Mouse (Mus musculus): ENCODE measurements around the gene Tigd4.
A peak's percentile ranks its signal among the peaks of the same experiment; 100 is the strongest.

The Tigd4 gene

DNA sequence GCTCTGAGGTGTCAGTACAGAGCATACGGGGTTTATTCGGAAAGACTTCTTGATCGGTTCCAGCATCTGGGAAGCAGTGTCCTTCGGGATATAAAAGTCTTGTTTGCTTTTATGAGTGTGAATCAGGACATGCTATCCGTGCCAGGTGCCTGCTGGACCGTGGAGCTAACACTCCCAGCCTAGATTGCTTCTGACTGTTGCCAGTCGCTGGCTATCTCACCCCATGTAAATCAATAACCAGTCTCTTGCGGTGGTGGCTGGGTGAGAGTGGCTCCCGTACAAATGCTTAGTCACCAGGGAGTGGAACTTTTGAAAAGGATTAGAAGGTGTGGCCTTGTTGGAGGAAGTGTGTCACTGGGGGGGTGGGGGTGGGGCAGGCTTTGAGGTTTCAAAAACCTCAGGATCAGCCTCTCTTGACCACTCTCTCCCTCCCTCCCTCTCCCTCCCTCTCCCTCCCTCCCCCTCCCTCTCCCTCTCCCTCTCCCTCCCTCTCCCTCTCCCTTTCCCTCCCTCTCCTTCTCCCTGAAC is 16.9 kb downstream of the Tigd4 start:
- no peak for DNase-seq (ENCODE audit: inconsistent age in 2 of 2, low spot score in 1 of 2)

DNA sequence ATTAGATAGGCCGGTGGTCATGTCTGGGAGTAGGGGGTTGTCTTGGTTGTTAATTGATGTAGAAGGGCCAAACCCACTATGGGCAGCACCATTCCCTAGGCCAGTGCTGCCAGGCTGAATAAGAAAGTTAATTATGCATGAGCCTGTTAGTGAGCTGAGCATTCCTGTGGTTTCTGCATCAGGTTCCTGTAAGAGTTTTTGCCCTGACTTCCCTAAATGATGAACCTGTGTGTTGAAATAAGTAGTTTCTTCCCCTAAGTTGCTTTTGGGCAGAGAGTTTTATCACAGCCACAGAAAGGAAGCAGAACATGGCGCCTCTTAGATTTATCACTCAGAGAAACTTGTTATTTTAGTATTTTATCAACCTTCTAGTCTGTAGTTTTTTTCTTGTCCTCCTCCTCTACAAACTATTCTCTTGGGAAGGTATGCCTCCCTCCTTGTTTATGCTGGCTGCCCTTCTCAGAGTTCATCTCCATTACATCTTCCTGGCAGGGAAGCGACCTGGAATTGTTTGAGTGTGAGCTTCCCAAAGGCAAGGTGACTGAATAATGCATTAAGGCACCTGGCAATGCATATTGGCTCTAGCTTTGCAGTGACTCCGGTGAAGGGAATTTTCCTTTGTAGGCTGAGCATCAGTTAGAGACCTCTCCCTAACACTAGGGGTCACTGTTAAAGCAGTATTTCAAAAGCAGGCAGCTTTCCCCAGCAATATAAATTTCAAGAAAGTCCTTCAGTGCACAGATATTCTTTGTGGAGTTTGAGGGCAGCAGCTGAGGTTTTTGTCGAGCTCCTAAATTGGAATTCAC is 21.9 kb downstream of the Tigd4 start:
- DNase-seq (ENCODE audit: inconsistent age in 2 of 2, low spot score in 1 of 2) = peak; percentile 28 to 84

DNA sequence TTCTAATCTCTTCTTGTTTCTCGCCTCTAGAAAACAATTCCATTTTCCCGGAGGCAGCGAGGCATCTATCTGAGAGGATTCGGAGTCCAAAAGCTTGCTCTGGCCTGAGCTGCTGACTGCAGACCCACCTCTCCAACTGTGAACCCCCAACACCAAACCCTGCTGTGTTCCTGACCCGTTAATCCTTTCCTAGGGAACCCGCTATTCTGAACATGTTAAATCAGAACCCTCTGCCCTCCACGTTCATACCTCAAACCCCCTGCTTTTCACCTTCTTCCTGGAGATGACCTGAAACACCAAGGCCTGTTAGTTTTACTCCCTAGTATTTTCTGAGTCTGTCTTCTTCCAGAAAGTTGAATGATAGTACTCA is 22.5 kb downstream of the Tigd4 start:
- DNase-seq (ENCODE audit: inconsistent age in 2 of 2, low spot score in 1 of 2) = no peak

DNA sequence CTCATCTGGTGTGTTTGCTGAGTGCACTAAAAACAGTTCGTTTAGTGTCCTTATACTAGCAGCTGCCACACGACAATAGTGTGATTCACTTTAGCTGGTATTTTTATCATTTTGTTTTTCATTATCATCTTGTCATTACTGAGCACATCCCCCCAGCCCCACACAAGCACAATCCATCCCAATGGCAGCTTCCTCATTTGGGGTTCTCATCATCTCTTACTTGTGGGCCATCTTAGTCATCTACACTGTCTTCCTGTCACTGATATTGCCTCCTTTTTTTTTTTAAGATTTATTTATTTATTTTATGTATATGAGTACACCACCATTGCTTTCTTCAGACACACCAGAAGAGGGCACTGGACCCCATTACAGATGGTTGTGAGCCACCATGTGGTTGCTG is 25.3 kb downstream of the Tigd4 start:
- DNase-seq (ENCODE audit: inconsistent age in 2 of 2, low spot score in 1 of 2) = no peak

DNA sequence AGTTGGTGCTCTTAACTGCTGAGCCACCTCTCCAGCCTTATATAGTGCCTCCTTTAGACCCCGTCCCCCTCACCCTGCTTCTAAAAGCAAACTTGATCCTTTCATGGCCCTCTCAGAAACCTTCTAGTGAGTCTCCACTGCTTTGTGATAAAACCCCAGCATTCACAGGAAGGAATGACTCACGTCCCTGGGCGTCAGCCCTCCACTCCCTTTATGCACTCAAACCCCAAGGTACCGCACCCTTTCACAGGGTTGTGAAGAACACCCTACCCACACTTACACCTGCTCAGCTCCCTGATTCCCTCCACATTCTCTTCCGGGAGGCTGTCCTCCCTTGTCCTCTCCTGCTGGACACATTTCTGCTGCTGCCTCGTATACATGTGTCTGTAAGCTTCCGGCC is 25.7 kb downstream of the Tigd4 start:
- no peak for DNase-seq (ENCODE audit: inconsistent age in 2 of 2, low spot score in 1 of 2)

DNA sequence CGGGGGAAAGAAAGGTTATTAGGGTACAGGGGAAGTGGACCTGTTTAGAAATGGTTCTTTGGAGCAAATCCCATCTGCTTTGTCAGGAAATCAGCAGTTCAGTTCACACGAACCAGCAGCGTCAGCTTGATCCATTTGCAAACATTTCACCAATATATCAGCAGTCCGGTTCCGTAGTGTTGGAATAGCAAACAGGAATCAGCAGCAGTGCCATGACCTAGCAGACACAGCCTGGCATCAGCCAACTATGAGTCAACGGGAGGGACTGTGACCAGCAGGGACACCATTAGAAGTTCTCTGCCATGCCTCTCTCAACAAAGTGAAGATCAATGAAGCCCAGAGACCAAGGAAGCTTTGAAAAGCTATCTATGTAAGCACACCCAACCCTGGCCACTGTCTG is 26.4 kb downstream of the Tigd4 start:
- no peak for DNase-seq (ENCODE audit: inconsistent age in 2 of 2, low spot score in 1 of 2)

DNA sequence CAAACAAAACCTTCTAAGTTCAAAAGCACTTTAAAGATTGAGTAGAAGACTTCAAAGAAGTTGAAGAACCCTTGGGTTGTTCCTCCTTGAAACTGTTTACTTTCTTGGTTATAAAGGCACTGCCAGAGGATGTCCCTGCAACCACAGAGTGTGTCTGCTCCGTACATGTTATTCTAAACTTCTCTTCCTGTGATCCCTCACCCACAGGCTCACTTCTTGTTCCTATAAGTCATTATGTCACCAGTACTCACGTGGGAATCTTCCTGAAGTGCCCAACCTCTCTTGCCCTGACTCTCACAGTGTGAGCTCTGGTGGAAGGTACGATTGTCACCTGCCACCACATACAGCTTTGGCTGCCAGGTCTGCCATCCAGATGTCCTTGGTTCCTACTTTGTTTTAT is 28.7 kb downstream of the Tigd4 start:
- peak in 1 of 2 experiments; percentile 43 for DNase-seq (ENCODE audit: inconsistent age in 2 of 2, low spot score in 1 of 2)

DNA sequence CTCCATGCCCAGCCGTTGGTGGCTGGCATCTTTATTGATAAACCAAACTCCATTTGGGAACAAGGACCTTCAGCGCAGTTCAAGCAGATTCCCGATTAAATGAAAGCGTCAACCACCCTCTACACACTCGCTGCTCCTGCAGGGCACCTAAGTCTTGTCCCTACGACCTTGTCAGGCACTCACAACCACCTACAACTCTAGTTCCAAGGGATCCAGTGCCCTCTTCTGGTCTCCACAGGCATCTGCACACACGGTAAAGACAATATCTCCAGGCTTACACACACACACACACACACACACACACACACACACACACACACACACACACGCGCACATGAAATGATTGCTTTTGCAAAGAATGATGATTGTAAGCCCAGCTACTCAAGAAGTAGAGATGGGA is 38.2 kb downstream of the Tigd4 start:
- no peak for DNase-seq (ENCODE audit: inconsistent age in 2 of 2, low spot score in 1 of 2)

DNA sequence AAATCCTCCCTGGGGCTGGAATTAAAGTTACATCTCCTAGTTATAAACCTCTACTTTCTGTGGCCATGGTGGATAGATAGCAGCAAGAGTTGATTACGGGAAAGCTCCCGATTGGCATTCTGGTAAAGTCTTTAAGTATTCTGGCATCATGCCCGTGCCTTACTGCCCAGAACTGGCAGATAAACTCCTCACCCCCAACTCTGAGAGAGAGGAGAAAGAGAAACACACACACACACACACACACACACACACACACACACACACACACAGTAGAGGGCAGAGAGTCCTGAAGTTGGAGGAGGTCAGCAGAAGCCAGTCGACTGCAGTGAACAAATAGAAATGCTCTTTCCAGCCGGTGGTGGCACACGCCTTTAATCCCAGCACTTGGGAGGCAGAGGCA is 43.7 kb downstream of the Tigd4 start:
- DNase-seq (ENCODE audit: inconsistent age in 2 of 2, low spot score in 1 of 2) = no peak

DNA sequence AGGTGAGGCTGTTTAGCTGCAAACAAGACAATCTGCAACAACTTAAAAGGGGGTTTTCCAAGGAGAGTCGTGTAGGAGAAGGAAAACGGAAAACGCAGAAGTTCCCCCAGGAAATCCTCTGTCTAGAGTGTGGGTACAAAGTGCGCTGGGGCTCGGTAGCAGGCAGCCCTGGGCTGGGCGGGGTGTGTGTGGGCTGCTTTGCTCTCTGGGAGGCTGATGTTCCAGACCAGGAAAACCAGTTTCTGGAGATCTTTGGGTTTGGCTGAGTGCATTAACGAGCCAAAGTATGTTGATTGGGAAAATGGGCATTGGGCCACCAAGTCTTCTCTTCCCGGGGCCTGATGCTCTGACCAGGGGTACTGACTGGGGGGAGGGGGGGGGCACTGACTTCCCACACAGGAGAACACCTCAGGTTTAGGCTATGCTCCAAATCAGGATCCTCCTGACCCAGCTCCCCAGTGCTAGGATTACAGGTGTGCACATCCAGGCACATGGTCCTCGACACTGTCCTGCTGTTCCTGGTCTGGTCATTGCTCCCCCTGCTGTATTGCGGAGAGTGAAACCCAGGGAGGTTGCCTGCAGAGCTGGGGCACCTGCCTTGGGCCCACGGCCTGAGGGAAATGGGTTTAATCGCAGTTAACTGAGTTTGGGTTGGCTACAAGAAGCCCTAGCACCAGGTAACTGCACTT is 44.7 kb downstream of the Tigd4 start:
- no peak for DNase-seq (ENCODE audit: inconsistent age in 2 of 2, low spot score in 1 of 2)

DNA sequence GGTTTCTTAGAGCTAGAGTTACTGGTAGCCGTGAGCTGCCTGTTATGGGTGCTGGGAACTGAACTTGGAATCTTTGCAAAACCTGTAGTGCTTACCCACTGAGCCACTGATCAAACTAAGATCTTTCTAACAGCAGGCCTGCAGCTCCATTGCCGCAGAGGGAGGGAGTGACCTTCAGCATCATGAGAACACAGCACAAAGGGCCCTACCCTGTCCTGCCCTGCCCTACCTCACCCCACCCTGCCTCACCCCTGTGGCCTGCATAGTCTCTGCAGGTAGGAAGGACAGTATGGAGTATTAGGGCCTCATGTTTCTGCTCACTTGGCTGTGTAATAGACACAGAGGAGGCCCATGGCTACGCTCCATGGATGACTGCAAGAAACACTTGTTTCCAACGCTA is 45.5 kb downstream of the Tigd4 start:
- no peak for DNase-seq (ENCODE audit: inconsistent age in 2 of 2, low spot score in 1 of 2)

DNA sequence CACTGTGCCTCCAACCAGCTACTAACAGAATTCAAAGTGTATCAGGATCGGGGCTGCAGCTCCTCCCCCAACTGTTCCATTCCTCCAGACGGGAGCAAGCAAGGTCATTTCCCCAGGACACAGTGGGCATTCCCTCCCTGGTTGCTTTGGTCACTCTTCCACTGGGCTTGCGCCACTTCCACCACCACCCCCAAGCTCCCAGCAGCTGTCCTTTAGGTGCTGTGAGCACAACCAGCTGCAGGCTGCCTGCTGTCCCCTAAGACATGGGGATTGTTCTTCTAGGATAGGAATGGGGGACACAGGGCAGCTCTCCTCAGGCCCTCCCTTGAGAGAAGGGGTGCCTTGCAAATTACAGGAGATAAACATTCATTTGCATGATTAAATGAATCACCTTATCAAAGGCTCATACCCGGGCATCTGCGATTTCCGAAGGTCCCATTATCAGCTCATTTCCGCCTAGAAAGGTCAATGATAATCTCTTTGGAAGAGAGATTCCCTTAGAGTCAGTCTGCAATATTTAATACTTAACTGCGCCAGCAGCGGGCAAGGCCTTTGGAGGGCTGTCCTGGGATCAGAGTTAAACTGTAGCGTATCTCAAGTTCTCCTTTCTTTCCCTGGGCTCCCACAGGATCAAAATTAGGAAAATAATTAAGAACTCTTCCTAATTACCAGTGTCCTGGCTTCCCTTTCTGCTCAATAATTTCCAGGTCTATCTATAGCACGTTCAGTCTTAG is 46.6 kb downstream of the Tigd4 start:
- peak; percentile 78 to 86 for DNase-seq (ENCODE audit: inconsistent age in 2 of 2, low spot score in 1 of 2)

DNA sequence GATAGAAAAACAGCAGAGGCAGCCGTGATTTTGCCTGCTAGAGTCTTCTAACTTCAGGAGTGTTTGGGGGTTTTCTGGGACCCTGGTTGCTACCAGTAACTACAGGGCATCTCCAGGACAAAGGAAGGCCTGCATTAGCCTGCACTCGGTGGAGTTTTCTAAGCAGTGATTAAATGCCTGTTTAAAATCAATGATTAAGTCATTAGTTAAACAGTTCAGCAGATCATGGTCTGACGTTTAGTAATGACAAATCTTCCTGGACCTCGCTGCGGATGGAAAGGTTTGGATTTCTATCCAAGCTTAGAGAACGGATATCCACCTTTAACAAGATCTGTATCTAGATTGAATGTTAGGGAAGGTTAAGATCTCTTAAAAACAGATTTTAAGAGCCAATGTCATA is 47.2 kb downstream of the Tigd4 start:
- DNase-seq (ENCODE audit: inconsistent age in 2 of 2, low spot score in 1 of 2) = no peak

DNA sequence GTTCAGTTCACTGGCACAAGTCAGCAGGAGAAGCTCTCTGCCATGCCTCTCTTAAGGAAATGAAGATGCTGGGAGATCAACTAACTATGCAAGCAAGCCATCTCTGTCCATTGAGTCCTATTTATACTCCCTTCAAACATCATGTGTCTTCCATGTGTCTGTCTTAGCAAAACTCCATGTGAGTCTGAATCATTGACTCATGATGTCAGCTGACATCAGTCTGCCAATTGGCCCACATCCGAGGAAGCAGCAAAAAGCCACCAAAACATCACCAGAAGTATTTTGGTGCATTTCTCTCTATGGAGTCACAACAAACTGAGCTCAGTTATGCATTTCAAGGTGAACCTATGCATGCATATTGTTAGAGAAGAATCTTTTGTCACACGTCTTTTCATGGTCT is 48.0 kb downstream of the Tigd4 start:
- no peak for DNase-seq (ENCODE audit: inconsistent age in 2 of 2, low spot score in 1 of 2)

DNA sequence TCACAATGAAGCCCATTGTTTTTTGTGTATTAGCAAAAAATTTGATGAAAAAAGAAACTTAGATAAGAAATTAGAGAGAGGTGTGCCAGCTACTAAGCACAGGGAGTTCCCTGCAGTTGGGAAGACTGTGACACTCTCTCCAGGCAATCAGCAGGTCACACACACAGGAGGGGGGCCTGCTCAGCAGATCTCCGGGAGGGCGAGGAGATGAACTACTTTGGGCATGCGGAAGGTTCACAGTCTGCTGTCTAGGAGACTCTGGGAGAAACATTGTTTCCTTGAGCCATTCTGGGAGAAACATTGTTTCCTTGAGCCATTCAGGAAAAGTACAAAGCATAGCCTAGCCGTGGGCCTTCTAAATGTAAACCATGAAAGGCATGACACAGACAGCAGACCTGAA is 49.6 kb downstream of the Tigd4 start:
- no peak for DNase-seq (ENCODE audit: inconsistent age in 2 of 2, low spot score in 1 of 2)

DNA sequence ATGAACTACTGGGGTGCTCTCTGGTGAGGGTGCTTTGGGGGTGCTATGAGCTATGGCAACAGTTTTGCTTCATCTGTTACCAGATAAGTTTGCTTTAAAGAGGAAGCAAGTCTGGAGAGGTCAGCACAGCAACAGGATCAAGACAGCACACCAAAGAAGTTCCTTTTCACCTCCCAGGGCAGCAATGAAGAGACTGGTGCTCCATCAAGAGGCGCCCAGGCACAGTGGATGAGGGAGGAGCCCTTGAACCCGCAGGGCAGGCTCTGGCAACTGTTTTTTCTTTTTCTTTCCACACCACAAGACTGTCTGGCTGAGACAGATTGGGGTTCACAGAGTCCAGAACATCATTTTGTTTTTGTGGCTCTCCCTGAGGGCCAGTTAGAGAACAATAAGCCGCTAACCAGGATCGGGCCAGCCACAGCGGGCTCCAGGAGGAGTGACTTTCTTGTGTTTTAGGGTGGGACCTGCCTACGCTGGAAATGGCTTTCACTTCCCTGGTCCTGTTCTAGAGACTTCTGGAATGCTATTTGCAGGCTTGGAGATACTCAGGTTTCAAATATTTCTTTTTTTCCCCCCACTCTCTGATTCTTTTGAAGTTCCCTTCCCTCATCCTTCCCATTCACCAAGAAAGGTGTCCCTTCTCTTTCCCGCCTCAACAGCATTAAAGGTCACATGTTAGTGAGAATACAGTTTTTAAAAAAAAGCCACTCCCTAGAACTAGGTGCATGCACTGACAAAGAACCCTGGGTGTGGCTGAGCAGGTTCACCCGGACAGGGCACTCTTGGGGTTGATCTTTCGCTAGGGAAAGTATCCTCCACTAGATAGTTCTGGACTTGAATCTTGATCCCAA is 52.0 kb downstream of the Tigd4 start:
- DNase-seq (ENCODE audit: inconsistent age in 2 of 2, low spot score in 1 of 2) = peak in 1 of 2 experiments; percentile 56

DNA sequence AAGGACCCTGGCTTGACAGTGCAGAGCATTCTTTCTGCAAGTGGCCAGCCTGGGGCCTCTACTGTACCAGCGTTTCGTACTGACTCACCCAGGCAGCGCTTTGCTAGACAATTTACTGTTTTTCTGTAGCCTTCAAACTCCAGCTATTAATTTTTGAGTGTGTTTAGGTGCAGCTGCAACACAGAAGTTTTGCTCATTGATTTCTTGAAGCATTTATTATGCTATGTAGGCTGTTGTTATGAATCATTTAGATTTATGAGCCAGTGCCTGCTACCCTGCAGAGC is 52.6 kb downstream of the Tigd4 start:
- DNase-seq (ENCODE audit: inconsistent age in 2 of 2, low spot score in 1 of 2) = peak in 1 of 2 experiments; percentile 81

DNA sequence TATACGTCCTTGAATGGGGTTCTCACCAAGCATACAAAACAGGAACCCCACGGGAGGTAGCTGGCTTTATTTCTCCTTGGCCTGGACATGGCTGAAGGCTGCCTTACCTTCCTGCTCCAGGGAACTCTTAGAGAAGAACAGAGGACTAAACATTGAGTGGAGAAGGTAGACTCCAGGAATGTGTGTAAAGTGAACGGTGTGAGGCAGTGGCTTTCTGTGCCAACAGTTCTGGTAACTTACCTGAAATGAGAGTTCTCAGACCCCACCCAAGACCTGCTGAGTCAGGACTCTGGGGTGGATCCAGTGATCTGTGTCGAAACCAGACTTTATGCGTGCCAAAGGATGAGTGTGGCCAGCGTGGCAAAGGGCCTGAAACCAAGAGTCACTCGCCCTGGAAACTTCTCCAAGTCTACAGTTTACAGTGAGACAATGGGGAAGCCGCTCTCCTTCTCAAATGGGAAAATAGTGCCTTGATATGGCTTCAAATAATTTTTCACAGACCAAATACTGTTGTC is 53.0 kb downstream of the Tigd4 start:
- peak; percentile 50 to 93 for DNase-seq (ENCODE audit: inconsistent age in 2 of 2, low spot score in 1 of 2)

Measured in adrenal gland, adult (tissue).